Mouse (Mus musculus): ENCODE data around the gene Cenpv. TPM values are rescaled to one million over a fixed set of nuclear protein-coding genes. Genes with fewer than 3 reads are reported as not detected.

The Cenpv gene
- polyA plus RNA-seq, 2 experiments: 22.3 to 26.6 TPM

DNA sequence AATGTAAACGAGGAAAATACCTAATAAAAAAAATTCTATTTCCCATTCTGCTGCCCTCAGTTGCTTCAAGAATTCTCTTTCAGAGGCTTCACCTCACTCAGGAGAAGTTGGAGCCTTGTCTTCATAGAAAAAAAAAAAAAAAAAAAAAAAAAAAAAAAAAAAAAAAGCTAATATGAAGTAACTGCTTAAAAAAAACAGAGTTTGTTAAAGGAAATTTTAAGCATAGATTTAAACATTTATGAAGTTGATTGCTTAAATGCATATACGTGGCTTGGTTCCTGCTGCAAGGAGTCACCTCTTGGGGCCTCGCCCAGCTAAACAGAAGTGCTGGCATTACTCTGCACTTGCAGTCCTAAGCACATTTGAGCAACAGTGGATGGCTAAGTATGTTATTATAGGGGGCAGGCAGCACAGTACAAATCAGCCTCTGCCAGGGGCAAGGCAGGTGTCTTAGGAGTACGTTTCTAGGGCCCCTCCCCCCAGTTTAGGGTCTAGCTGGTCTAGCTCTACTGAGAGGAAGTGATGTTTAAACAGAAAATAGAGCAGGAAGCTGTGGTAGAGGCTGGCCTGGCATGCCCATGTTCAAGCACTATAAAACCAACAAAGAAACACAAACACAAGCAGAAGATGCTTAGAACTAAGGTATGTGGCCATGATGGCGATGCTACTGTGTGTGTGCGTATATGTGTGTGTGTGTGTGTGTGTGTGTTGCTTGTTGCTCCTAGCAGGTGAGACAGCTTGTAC is 35.1 kb upstream of the Cenpv start, which contains the start of gene Trpv2:
Gene Trpv2, plus strand, starts transcription at position 528 of the 744 bp plus-strand sequence.
- Histone ChIP-seq H3K27ac (no peak within 1 kb of the TSS), H3K9ac (replicated peaks) (no peak within 1 kb of the TSS; the same call in 1 of the 2 replicates), H3K4me2 (ENCODE audit: low read depth) (peak within 1 kb of the TSS; percentile 95), H3K36me3 (replicated peaks; ENCODE audit: control insufficient read depth, insufficient read depth, low read depth) (no peaks in the 10 kb centered on the region), H3K4me1 (replicated peaks; ENCODE audit: control insufficient read depth in 2 of 2, insufficient read depth in 2 of 2, low read length in 1 of 2) (peaks cover 8 to 21% of the 10 kb centered on the region in 2 experiments), H3K4me3 (ENCODE audit: insufficient read depth in 1 of 2, low read depth in 2 of 2, low read length in 2 of 2) (peak within 1 kb of the TSS; percentile 64 to 65), H3K27me3 (ENCODE audit: control insufficient read depth, insufficient read depth, low read length) (no peaks in the 10 kb centered on the region), H3K9me3 (ENCODE audit: control insufficient read depth, low read length) (no peaks in the 10 kb centered on the region)
- 53% methylated on average over 6 of the region's 6 CpGs for WGBS (ENCODE audit: insufficient replicate concordance)
- no peak for DNase-seq (ENCODE audit: low read depth in 3 of 3, low spot score in 3 of 3)
- no peak for TF ChIP-seq EP300 (IDR thresholded peaks at IDR 0.05; ENCODE audit: low read depth)
- TF ChIP-seq CTCF (IDR thresholded peaks at IDR 0.05; ENCODE audit: low read depth): no peak
- no peak for ATAC-seq (ENCODE audit: insufficient read depth)

DNA sequence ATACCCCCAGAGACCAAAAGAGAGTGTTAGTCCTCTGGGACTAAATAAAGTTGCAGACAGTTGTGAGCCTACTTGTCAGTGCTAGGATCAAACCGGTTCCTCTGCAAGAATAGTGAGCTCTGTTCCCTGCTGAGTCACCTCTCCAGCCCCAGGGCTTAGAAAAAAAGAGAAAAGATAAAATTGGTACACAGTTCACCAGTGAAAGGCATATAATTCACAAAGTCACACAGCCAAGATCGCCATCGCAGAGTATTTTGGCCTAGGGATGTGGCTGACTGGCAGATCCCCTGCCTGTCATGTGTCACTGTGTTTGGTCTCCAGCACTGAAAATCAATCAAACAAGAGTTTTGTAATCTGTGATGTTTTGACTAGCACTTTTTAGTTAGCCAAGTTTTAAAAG is 29.2 kb upstream of the Cenpv start:
- no peak for TF ChIP-seq EP300 (IDR thresholded peaks at IDR 0.05; ENCODE audit: low read depth)
- no peak for TF ChIP-seq CTCF (IDR thresholded peaks at IDR 0.05; ENCODE audit: low read depth)
- Histone ChIP-seq H3K4me1 (replicated peaks; ENCODE audit: control insufficient read depth in 2 of 2, insufficient read depth in 2 of 2, low read length in 1 of 2) (no peaks in the 10 kb centered on the region), H3K36me3 (replicated peaks; ENCODE audit: control insufficient read depth, insufficient read depth, low read depth) (no peaks in the 10 kb centered on the region), H3K4me3 (ENCODE audit: insufficient read depth in 1 of 2, low read depth in 2 of 2, low read length in 2 of 2) (no peak overlapping the region), H3K4me2 (ENCODE audit: low read depth) (no peak overlapping the region), H3K9me3 (ENCODE audit: control insufficient read depth, low read length) (no peaks in the 10 kb centered on the region), H3K27me3 (ENCODE audit: control insufficient read depth, insufficient read depth, low read length) (no peaks in the 10 kb centered on the region), H3K9ac (replicated peaks) (no peak overlapping the region), H3K27ac (no peak overlapping the region)
- DNase-seq (ENCODE audit: low read depth in 3 of 3, low spot score in 3 of 3) (no peak), ATAC-seq (ENCODE audit: insufficient read depth) (no peak)
- WGBS (ENCODE audit: insufficient replicate concordance): 47% methylated on average over 3 of the region's 3 CpGs

DNA sequence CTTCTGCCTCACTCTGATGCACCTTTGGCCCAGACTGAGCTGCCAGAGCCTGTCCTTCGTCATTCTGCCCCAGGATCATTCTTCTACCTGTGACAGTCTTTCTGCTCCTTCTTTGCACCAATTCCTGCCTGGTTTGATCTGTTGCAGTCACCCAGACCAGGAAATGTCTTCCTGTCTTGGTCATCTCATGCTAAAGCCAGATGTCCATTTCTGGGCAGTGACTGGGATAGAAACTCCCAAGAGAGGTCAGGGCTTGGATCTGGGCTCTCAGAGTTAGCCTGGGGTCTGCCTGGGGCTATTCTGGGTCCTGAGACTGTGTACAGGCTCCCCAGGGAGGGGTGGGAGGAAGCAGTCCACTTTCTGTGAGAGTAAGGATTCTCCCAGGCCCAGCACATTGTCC is 27.1 kb upstream of the Cenpv start:
- Histone ChIP-seq H3K9ac (replicated peaks) (no peak overlapping the region), H3K4me2 (ENCODE audit: low read depth) (no peak overlapping the region), H3K27me3 (ENCODE audit: control insufficient read depth, insufficient read depth, low read length) (no peaks in the 10 kb centered on the region; the same call in 1 of the 2 replicates), H3K9me3 (ENCODE audit: control insufficient read depth, low read length) (no peaks in the 10 kb centered on the region), H3K4me3 (ENCODE audit: insufficient read depth in 1 of 2, low read depth in 2 of 2, low read length in 2 of 2) (no peak overlapping the region), H3K27ac (no peak overlapping the region), H3K4me1 (replicated peaks; ENCODE audit: control insufficient read depth in 2 of 2, insufficient read depth in 2 of 2, low read length in 1 of 2) (no peaks in the 10 kb centered on the region), H3K36me3 (replicated peaks; ENCODE audit: control insufficient read depth, insufficient read depth, low read depth) (no peaks in the 10 kb centered on the region)
- 40% methylated on average over 1 of the region's 1 CpGs for WGBS (ENCODE audit: insufficient replicate concordance)
- ATAC-seq (ENCODE audit: insufficient read depth) (no peak), DNase-seq (ENCODE audit: low read depth in 3 of 3, low spot score in 3 of 3) (no peak)
- TF ChIP-seq EP300 (IDR thresholded peaks at IDR 0.05; ENCODE audit: low read depth): no peak
- no peak for TF ChIP-seq CTCF (IDR thresholded peaks at IDR 0.05; ENCODE audit: low read depth)

DNA sequence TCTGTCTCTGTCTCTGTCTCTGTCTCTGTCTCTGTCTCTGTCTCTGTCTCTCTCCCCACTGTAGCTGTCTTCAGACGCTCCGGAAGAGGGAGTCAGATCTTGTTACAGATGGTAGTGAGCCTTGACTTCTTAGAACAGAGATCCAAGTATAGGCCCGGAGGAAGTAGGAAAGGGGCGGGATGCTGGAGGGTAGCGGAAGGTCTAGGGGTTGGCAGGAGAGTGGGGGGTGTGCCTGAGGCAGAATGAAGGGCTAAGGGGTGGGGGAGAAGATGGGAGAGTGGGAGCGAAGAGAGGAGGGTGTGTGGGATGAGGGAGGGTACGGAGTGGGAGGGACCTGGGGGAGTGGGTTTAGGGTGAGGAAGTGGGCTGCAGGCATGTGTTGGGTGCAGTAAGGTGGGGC is 26.7 kb upstream of the Cenpv start:
- H3K27me3 ChIP-seq (ENCODE audit: control insufficient read depth, insufficient read depth, low read length): no peaks in the 10 kb centered on the region; the same call in 1 of the 2 replicates
- no peak for ATAC-seq (ENCODE audit: insufficient read depth)
- WGBS (ENCODE audit: insufficient replicate concordance): 41% methylated on average over 7 of the region's 7 CpGs
- TF ChIP-seq CTCF (IDR thresholded peaks at IDR 0.05; ENCODE audit: low read depth) (no peak), EP300 (IDR thresholded peaks at IDR 0.05; ENCODE audit: low read depth) (no peak)
- DNase-seq (ENCODE audit: low read depth in 3 of 3, low spot score in 3 of 3): no peak
- no peak overlapping the region for H3K27ac ChIP-seq
- H3K4me2 ChIP-seq (ENCODE audit: low read depth): no peak overlapping the region
- no peaks in the 10 kb centered on the region for H3K9me3 ChIP-seq (ENCODE audit: control insufficient read depth, low read length)
- no peaks in the 10 kb centered on the region for H3K4me1 ChIP-seq (replicated peaks; ENCODE audit: control insufficient read depth in 2 of 2, insufficient read depth in 2 of 2, low read length in 1 of 2)
- no peak overlapping the region for H3K4me3 ChIP-seq (ENCODE audit: insufficient read depth in 1 of 2, low read depth in 2 of 2, low read length in 2 of 2)
- no peak overlapping the region for H3K9ac ChIP-seq (replicated peaks)
- no peaks in the 10 kb centered on the region for H3K36me3 ChIP-seq (replicated peaks; ENCODE audit: control insufficient read depth, insufficient read depth, low read depth)

DNA sequence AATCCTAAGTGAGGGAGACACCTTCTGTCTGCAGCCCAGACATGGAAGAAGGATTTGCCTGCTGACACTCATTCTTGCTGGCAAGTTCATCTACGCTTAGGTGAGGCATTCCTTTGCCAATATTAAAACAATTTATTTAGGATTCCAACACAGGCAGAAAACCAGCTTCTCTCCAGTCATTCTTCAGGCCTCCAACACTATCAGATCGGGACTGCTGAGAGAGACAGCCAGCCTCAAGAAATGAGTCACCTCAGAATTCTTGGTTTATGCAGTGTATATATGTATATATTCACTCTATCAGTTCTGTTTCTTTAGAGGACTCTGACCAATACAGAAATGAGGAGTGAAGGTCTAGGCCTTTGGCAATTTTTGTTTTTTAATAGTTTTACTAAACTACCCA is 24.5 kb upstream of the Cenpv start:
- TF ChIP-seq CTCF (IDR thresholded peaks at IDR 0.05; ENCODE audit: low read depth) (no peak), EP300 (IDR thresholded peaks at IDR 0.05; ENCODE audit: low read depth) (no peak)
- no peak for ATAC-seq (ENCODE audit: insufficient read depth)

More for the DNA sequence above, 24.5 kb upstream of the Cenpv start:
- no peaks in the 10 kb centered on the region for H3K36me3 ChIP-seq (replicated peaks; ENCODE audit: control insufficient read depth, insufficient read depth, low read depth)
- H3K27ac ChIP-seq: no peak overlapping the region
- no peak for DNase-seq (ENCODE audit: low read depth in 3 of 3, low spot score in 3 of 3)
- no peaks in the 10 kb centered on the region for H3K9me3 ChIP-seq (ENCODE audit: control insufficient read depth, low read length)
- H3K27me3 ChIP-seq (ENCODE audit: control insufficient read depth, insufficient read depth, low read length): no peaks in the 10 kb centered on the region; the same call in 1 of the 2 replicates
- H3K4me1 ChIP-seq (replicated peaks; ENCODE audit: control insufficient read depth in 2 of 2, insufficient read depth in 2 of 2, low read length in 1 of 2): no peaks in the 10 kb centered on the region; a peak in 1 of 4 replicates
- no peak overlapping the region for H3K4me2 ChIP-seq (ENCODE audit: low read depth)
- WGBS (ENCODE audit: insufficient replicate concordance): 64% methylated on average over 2 of the region's 2 CpGs
- H3K9ac ChIP-seq (replicated peaks): no peak overlapping the region
- H3K4me3 ChIP-seq (ENCODE audit: insufficient read depth in 1 of 2, low read depth in 2 of 2, low read length in 2 of 2): no peak overlapping the region

Data from liver, embryonic 14.5 days (tissue).